Mouse (Mus musculus): ENCODE measurements around the gene Ppif. TPM values are rescaled to one million over a fixed set of nuclear protein-coding genes. Genes with fewer than 3 reads are reported as not detected.

The Ppif gene
- polyA plus RNA-seq, 1 experiment from 2014 or later, result 28.7 TPM

DNA sequence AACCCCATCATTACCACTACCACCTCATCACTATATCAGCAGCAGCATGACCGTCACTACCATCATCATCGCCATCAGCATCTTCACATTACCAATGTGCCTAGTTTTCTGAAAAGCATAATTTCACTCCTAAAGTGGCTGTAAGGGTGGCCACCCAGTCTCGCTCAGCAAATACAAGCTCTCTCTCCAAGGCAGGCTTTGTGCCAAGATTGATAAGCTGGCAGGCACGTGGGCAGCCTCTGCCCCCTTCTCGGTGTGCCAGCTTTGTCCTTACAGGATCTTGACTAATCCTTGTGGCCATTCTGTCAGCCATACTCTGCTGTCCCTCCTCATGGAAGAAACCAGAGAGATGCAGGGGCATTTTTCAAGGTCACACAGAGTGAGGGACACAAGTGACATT lies 49.0 kb downstream of the Ppif start:
- H3K4me2 ChIP-seq (replicated peaks), result no peak overlapping the region
- H3K9ac ChIP-seq (replicated peaks), result no peak overlapping the region
- no peak overlapping the region for H3K4me3 ChIP-seq
- no peak overlapping the region for H3K27ac ChIP-seq (replicated peaks)
- H3K9me3 ChIP-seq, result no peaks in the 10 kb centered on the region
- WGBS, result 94% methylated on average over 5 of the region's 5 CpGs
- ATAC-seq (ENCODE audit: low FRiP score, low read depth), result no peak
- H3K36me3 ChIP-seq, result no peaks in the 10 kb centered on the region
- H3K4me1 ChIP-seq, result 0 out of 2 replicates have a peak, but pooled peaks cover 5% of the 10 kb centered on the region
- no peaks in the 10 kb centered on the region for H3K27me3 ChIP-seq

- WGBS, result 69% methylated on average over 11 of the region's 11 CpGs
Measured at GRCm38 (mm10) chr14:25745365-25746184, 51.6 kb downstream of the Ppif start.

GRCm38 (mm10) chr14:25746371-25746770 lies 52.4 kb downstream of the Ppif start:
- H3K9me3 ChIP-seq, result no peaks in the 10 kb centered on the region
- H3K36me3 ChIP-seq, result no peaks in the 10 kb centered on the region
- 86% methylated on average over 6 of the region's 6 CpGs for WGBS
- no peak overlapping the region for H3K27ac ChIP-seq (replicated peaks)
- no peaks in the 10 kb centered on the region for H3K4me1 ChIP-seq
- no peak overlapping the region for H3K4me2 ChIP-seq (replicated peaks)
- no peak overlapping the region for H3K9ac ChIP-seq (replicated peaks)
- no peak for ATAC-seq (ENCODE audit: low FRiP score, low read depth)
- no peak overlapping the region for H3K4me3 ChIP-seq
- no peaks in the 10 kb centered on the region for H3K27me3 ChIP-seq

More at GRCm38 (mm10) chr14:25745365-25746184, 51.6 kb downstream of the Ppif start:
- Histone ChIP-seq H3K27ac (replicated peaks) (no peak overlapping the region), H3K9ac (replicated peaks) (no peak overlapping the region), H3K4me1 (no peaks in the 10 kb centered on the region), H3K36me3 (no peaks in the 10 kb centered on the region), H3K4me3 (no peak overlapping the region), H3K9me3 (no peaks in the 10 kb centered on the region), H3K27me3 (no peaks in the 10 kb centered on the region), H3K4me2 (replicated peaks) (no peak overlapping the region)
- no peak for ATAC-seq (ENCODE audit: low FRiP score, low read depth)

DNA sequence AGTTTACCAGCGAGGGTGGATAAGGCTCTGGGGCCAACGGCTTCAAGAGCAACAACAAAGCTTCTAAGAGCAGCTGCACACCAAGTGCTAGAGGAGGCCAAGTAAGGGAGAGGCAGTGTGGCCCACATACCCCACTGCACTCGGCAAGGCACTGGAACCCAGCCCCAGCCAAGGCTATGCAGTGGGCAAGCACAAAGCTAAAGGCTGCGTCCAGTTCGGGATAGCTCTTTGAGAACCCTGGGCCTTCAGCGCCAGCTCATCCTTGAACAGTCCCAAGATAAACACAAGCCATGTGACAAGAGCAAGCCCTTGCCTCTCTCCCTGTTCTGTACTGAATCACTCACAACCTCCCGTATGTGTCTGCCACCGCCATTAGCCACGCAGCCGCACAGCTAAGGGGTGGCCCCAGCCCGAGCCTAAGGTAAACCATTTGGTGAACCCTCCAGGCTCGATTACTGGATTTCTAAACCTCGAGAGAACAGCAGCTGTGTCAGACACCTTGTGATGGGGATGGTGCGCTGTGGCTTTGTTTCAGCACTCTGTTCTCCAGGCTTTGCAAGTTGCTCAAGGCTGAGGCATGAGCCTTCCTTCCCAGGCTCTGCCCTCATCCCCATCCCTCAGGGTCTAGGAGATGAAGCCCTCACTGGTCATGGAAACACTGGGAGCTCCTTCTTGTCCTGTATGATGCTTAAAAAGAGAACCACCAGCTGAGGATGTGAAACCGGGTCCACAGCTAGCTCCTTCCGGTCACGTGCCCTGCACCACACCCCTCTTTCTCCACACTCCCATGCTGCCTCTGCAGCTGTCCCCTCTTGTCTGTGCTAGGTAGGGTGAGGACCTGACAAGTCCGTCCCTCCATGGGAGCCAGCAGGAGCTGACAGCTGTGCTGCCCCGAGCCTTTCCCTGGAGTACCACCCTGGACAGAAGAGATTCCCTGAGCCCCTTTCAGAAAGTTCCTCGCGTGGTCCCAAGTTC lies 53.3 kb downstream of the Ppif start:
- H3K27ac ChIP-seq (replicated peaks), result no peak overlapping the region
- H3K27me3 ChIP-seq, result no peaks in the 10 kb centered on the region
- H3K4me2 ChIP-seq (replicated peaks), result no peak overlapping the region
- no peak for ATAC-seq (ENCODE audit: low FRiP score, low read depth)
- H3K4me3 ChIP-seq, result no peak overlapping the region
- no peak overlapping the region for H3K9ac ChIP-seq (replicated peaks)
- no peaks in the 10 kb centered on the region for H3K4me1 ChIP-seq
- WGBS, result 80% methylated on average over 21 of the region's 21 CpGs
- no peaks in the 10 kb centered on the region for H3K36me3 ChIP-seq
- no peaks in the 10 kb centered on the region for H3K9me3 ChIP-seq

GRCm38 (mm10) chr14:25747996-25748756 lies 54.2 kb downstream of the Ppif start:
- ATAC-seq (ENCODE audit: low FRiP score, low read depth), result no peak
- Histone ChIP-seq H3K27me3 (no peaks in the 10 kb centered on the region), H3K9ac (replicated peaks) (no peak overlapping the region), H3K4me1 (no peaks in the 10 kb centered on the region), H3K27ac (replicated peaks) (no peak overlapping the region), H3K36me3 (no peaks in the 10 kb centered on the region), H3K4me3 (no peak overlapping the region), H3K9me3 (no peaks in the 10 kb centered on the region), H3K4me2 (replicated peaks) (no peak overlapping the region)
- WGBS, result 79% methylated on average over 7 of the region's 7 CpGs

GRCm38 (mm10) chr14:25749143-25749909 lies 55.4 kb downstream of the Ppif start:
- no peak for ATAC-seq (ENCODE audit: low FRiP score, low read depth)
- Histone ChIP-seq H3K36me3 (no peaks in the 10 kb centered on the region), H3K27me3 (no peaks in the 10 kb centered on the region), H3K9me3 (no peaks in the 10 kb centered on the region), H3K4me3 (no peak overlapping the region), H3K4me2 (replicated peaks) (no peak overlapping the region), H3K9ac (replicated peaks) (no peak overlapping the region), H3K27ac (replicated peaks) (no peak overlapping the region), H3K4me1 (0 out of 2 replicates have a peak, but pooled peaks cover 2% of the 10 kb centered on the region)
- 52% methylated on average over 13 of the region's 13 CpGs for WGBS

Other genes starting within 250 kb of the Ppif start
- 79.4 and 82.5 TPM in 2 replicates for gene Zmiz1, start 235.0 kb upstream of the Ppif start, polyA plus RNA-seq (2016; fragmentation: Nextera tagmentation; extraction: Ambion mirVana)
- 17.7 and 20.7 TPM in 2 replicates for gene Zcchc24, start 74.9 kb downstream of the Ppif start, polyA plus RNA-seq (2016; fragmentation: Nextera tagmentation; extraction: Ambion mirVana)
- 3.2 and 4.1 TPM in 2 replicates for gene Anxa11, start 148.0 kb downstream of the Ppif start, polyA plus RNA-seq (2016; fragmentation: Nextera tagmentation; extraction: Ambion mirVana)
- gene Plac9a, start 208.9 kb downstream of the Ppif start, polyA plus RNA-seq (2016; fragmentation: Nextera tagmentation; extraction: Ambion mirVana), result not detected in 2 replicates
- 1.4 and 2.7 TPM in 2 replicates for gene Tmem254a, start 233.5 kb downstream of the Ppif start, polyA plus RNA-seq (2016; fragmentation: Nextera tagmentation; extraction: Ambion mirVana)
- gene Cphx1, start 244.2 kb downstream of the Ppif start, polyA plus RNA-seq (2016; fragmentation: Nextera tagmentation; extraction: Ambion mirVana), result not detected in 2 replicates

All from midbrain, embryonic 12.5 days (tissue).